In the genomic region with DNA sequence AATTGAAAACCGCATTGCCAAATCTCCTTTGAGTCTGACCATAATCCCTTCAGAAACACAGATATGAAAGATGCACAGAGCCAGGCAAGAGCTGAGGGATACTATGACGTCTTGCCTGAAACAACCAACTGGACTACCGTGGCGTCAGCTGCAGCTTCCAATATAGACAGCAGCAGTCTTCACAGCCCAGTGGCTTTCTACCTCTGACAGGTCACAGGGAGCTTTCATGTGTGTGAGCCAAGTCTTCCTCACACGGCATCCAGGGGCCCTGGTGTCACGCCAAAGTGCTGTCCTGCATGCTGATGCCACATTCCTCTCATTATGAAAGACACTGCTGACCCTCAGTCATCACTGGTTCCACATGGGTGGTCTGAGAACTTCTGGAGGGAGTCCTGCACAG, we compare ENCODE assay signal across 25 mouse cellular contexts.
DNase-seq lines count a peak whose midpoint lies in the region; ATAC-seq lines count a peak whose summit lies in the region.
"Had no signal": no experiment of that assay in that cellular context is flagged by ENCODE, and none has a peak within 500 bp of the region (broad histone marks: within the 10 kb centered on the region; RNA-seq: fewer than 3 reads in every experiment).

No protein-coding gene starts in this region.

- H3K36me3 ChIP-seq in forebrain, embryonic 14.5 days (ENCODE audit: control insufficient read depth, insufficient read depth, low read length), result peaks cover 94% of the 10 kb centered on the region
- H3K36me3 ChIP-seq in forebrain, embryonic 13.5 days (ENCODE audit: poor library complexity, severe bottlenecking), result peaks cover 98% of the 10 kb centered on the region
- peaks cover 82% of the 10 kb centered on the region for H3K36me3 ChIP-seq in heart, embryonic 13.5 days

- H3K9ac ChIP-seq in forebrain, embryonic 14.5 days (ENCODE audit: low read length), result no peak overlapping the region
- H3K9ac ChIP-seq in forebrain, embryonic 13.5 days, result no peak overlapping the region
- no peak overlapping the region for H3K9ac ChIP-seq in heart, embryonic 13.5 days
- H3K9ac ChIP-seq: embryonic facial prominence, embryonic 13.5 days; liver, embryonic 12.5 days; liver, postnatal 0 days had no signal

- intact Hi-C loops in heart, postnatal 10 days (cut with DNase I), result no loop called here
- intact Hi-C loops in left cerebral cortex, postnatal 4 days (cut with DNase I), result no loop called here

- H3K4me2 ChIP-seq in forebrain, embryonic 14.5 days (ENCODE audit: low read length), result no peak overlapping the region
- no peak overlapping the region for H3K4me2 ChIP-seq in forebrain, embryonic 13.5 days
- H3K4me2 ChIP-seq in heart, embryonic 13.5 days, result no peak overlapping the region
- H3K4me2 ChIP-seq: embryonic facial prominence, embryonic 13.5 days; liver, embryonic 12.5 days; neural tube, embryonic 12.5 days had no signal

- no peak for ATAC-seq in forebrain, embryonic 14.5 days
- ATAC-seq in forebrain, embryonic 13.5 days, result no peak
- no peak for ATAC-seq in heart, embryonic 13.5 days (ENCODE audit: extremely low read depth, insufficient number of reproducible peaks, low FRiP score, low TSS enrichment)
- ATAC-seq: CD4-positive, CD25-positive, alpha-beta regulatory T cell, adult 4 months; liver, embryonic 12.5 days; liver, postnatal 0 days; midbrain, embryonic 16.5 days had no signal

- no peaks in the 10 kb centered on the region for H3K4me1 ChIP-seq in forebrain, embryonic 14.5 days (ENCODE audit: control insufficient read depth, insufficient read depth, low read length)
- H3K4me1 ChIP-seq in forebrain, embryonic 13.5 days, result peaks cover 8% of the 10 kb centered on the region; the same call in 1 of the 2 replicates
- H3K4me1 ChIP-seq in heart, embryonic 13.5 days, result peaks cover 21% of the 10 kb centered on the region
- H3K4me1 ChIP-seq: hindbrain, embryonic 10.5 days; liver, embryonic 12.5 days; neural tube, embryonic 12.5 days had no signal

- H3K9me3 ChIP-seq in forebrain, embryonic 14.5 days (replicated peaks; ENCODE audit: control insufficient read depth, low read length), result no peaks in the 10 kb centered on the region
- H3K9me3 ChIP-seq in forebrain, embryonic 13.5 days (replicated peaks), result no peaks in the 10 kb centered on the region
- no peaks in the 10 kb centered on the region for H3K9me3 ChIP-seq in heart, embryonic 13.5 days
- H3K9me3 ChIP-seq: embryonic facial prominence, embryonic 13.5 days; hindbrain, embryonic 10.5 days; liver, embryonic 12.5 days; neural tube, embryonic 12.5 days had no signal

- DNase-seq in forebrain, embryonic 14.5 days (ENCODE audit: low spot score), result no peak
- DNase-seq in heart, postnatal 10 days, result no peak
- DNase-seq in left cerebral cortex, postnatal 4 days, result peak; percentile 90
- no peak for DNase-seq in left cerebral cortex, adult 8-10 months (ENCODE audit: low spot score in 2 of 2)
- peak; percentile 63 for DNase-seq in Muller cell, postnatal 12 days (ENCODE audit: inconsistent ontology term)
- DNase-seq: adrenal gland, postnatal 25 days; gastrocnemius, adult 2 months; kidney, adult 18-20 months; kidney, postnatal 36 days; liver, postnatal 0 days; lung, postnatal 10 days; thymus, adult 2 months; thymus, postnatal 36 days had no signal

- no peak overlapping the region for H3K4me3 ChIP-seq in forebrain, embryonic 14.5 days (ENCODE audit: low read depth, low read length)
- no peak overlapping the region for H3K4me3 ChIP-seq in forebrain, embryonic 13.5 days
- no peak overlapping the region for H3K4me3 ChIP-seq in heart, embryonic 13.5 days
- H3K4me3 ChIP-seq: embryonic facial prominence, embryonic 13.5 days; gastrocnemius, adult 2 months; hindbrain, embryonic 10.5 days; layer of hippocampus, adult 2 months; left cerebral cortex, adult 2 months; liver, embryonic 12.5 days; myocyte; neural tube, embryonic 12.5 days had no signal

- no peaks in the 10 kb centered on the region for H3K27me3 ChIP-seq in forebrain, embryonic 14.5 days (replicated peaks; ENCODE audit: control insufficient read depth, insufficient read depth, low read length)
- H3K27me3 ChIP-seq in forebrain, embryonic 13.5 days, result no peaks in the 10 kb centered on the region
- H3K27me3 ChIP-seq in heart, embryonic 13.5 days (replicated peaks), result no peaks in the 10 kb centered on the region
- H3K27me3 ChIP-seq: embryonic facial prominence, embryonic 13.5 days; liver, embryonic 12.5 days; neural tube, embryonic 12.5 days had no signal

- 0 out of 2 replicates have a peak overlapping the region, but pooled peaks have one; percentile 39 for H3K27ac ChIP-seq in forebrain, embryonic 14.5 days (ENCODE audit: low read depth, low read length)
- no peak overlapping the region for H3K27ac ChIP-seq in forebrain, embryonic 13.5 days
- peak overlapping the region; percentile 64; the same call in 1 of the 2 replicates for H3K27ac ChIP-seq in heart, embryonic 13.5 days (replicated peaks)
- H3K27ac ChIP-seq: gastrocnemius, adult 2 months; hindbrain, embryonic 10.5 days; layer of hippocampus, adult 2 months; left cerebral cortex, adult 2 months; liver, embryonic 12.5 days; macrophage; neural tube, embryonic 12.5 days had no signal

- 82% methylated on average over 6 of the region's 6 CpGs for WGBS in forebrain, embryonic 14.5 days
- 88% methylated on average over 6 of the region's 6 CpGs for WGBS in forebrain, embryonic 13.5 days
- WGBS in heart, embryonic 13.5 days, result 77% methylated on average over 6 of the region's 6 CpGs

Comparison
In these comparisons a context has a peak if more than half of its experiments do, and no peak if none do; other contexts are left out.
1. DNase-seq: peak in left cerebral cortex, postnatal 4 days (single experiment) and Muller cell, postnatal 12 days (single experiment); none in forebrain, embryonic 14.5 days (single experiment), heart, postnatal 10 days (0 of 2) and left cerebral cortex, adult 8-10 months (0 of 2).